Mouse (Mus musculus): ENCODE results near the gene Ltf. TPM values are rescaled to one million over a fixed set of nuclear protein-coding genes. Genes with fewer than 3 reads are reported as not detected.

Ltf gene
- polyA plus RNA-seq, 1 experiment from 2014 or later = not detected

DNA sequence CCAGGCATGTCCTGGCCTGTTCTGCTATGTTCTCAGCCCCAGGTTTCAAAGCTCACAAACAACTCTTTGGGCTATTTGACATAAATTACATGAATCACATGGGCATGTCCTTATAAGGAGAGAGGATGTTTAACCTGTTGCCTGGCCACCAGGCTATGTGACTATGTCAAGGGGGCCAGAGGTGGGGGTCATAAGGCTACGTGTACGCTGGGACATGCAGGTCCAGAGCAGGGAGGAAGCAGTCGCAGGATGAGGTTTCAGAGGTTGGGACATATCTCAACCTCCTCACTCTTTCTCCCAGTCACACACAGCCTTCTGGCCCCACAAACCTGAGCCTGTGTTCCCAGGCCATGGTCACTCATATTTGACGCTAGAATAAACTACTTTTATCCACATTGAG lies 48.0 kb downstream of the Ltf start:
- H3K9ac ChIP-seq = no peak overlapping the region
- H3K4me1 ChIP-seq = no peaks in the 10 kb centered on the region
- WGBS = 88% methylated on average over 4 of the region's 4 CpGs
- no peak overlapping the region for H3K4me2 ChIP-seq
- no peak overlapping the region for H3K4me3 ChIP-seq
- no peaks in the 10 kb centered on the region for H3K9me3 ChIP-seq (replicated peaks)
- no peak overlapping the region for H3K27ac ChIP-seq
- no peaks in the 10 kb centered on the region for H3K27me3 ChIP-seq
- no peak for ATAC-seq
- H3K36me3 ChIP-seq (ENCODE audit: poor library complexity, severe bottlenecking) = no peaks in the 10 kb centered on the region

DNA sequence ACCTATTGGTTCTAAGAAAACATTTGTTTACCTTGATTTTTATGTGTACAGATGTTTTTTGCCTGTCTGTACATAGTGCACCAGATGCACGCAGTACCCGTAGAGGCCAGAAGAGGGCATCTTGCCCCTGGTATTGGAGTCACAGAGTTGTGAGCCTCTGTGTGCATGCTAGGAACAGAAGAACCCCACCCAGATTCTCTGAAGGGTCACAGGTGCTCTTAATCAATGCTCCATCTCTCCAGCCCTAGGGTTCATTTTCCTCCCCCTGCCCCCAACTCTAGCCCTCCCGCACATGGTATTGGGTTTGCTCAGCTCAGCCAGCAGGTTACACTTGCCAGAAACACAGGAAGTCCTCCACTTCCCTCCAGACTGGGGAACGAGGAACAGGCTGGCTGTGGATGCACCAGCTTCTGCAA lies 51.5 kb downstream of the Ltf start:
- Histone ChIP-seq H3K9ac (no peak overlapping the region), H3K9me3 (replicated peaks) (peaks cover 9% of the 10 kb centered on the region), H3K36me3 (ENCODE audit: poor library complexity, severe bottlenecking) (no peaks in the 10 kb centered on the region), H3K27ac (no peak overlapping the region), H3K4me2 (no peak overlapping the region), H3K27me3 (no peaks in the 10 kb centered on the region), H3K4me3 (no peak overlapping the region), H3K4me1 (no peaks in the 10 kb centered on the region)
- no peak for ATAC-seq
- 49% methylated on average over 4 of the region's 4 CpGs for WGBS

DNA sequence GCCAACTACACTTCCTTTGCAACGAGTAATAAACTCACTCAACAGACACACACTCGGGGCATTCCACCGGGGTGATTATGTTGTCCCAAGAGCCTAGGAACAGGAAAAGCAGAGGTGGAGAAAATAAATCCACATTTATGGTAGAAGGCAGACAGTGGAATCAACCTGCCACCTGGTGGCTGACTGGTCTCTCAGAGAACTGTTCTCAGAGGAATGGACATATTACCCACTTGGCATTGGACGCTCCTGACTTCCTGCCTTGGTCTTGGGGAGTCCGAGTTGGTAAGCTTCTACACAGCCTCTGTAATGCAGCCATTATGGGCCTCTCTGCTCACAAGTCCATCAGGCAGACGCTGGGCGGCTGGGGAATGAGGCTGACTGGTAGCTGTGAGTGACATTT lies 53.1 kb downstream of the Ltf start:
- no peak overlapping the region for H3K27ac ChIP-seq
- H3K4me3 ChIP-seq = no peak overlapping the region
- no peak overlapping the region for H3K9ac ChIP-seq
- WGBS = 65% methylated on average over 7 of the region's 7 CpGs
- peaks cover 9% of the 10 kb centered on the region for H3K9me3 ChIP-seq (replicated peaks)
- no peaks in the 10 kb centered on the region for H3K4me1 ChIP-seq
- no peak for ATAC-seq
- no peaks in the 10 kb centered on the region for H3K27me3 ChIP-seq
- no peak overlapping the region for H3K4me2 ChIP-seq
- no peaks in the 10 kb centered on the region for H3K36me3 ChIP-seq (ENCODE audit: poor library complexity, severe bottlenecking)

DNA sequence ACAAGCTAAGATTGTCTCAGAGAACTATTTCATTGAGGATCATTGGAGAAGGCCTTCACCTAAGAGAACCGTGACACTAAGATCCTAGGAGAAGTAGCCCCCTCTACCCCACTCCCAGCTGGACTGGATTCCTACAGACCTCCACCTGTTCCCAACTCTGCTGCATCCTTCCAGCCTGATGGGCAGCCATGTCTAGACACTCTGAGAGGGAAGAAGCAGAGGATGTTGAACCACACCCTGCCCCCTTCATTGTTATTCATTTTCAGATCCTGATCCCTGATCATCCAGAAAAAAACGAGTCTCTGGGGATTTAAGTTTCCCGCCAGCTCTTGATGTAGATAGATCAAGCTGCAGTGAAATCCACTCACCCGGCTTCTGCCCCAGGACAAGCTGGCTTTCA lies 53.9 kb downstream of the Ltf start:
- no peak for ATAC-seq
- Histone ChIP-seq H3K27ac (no peak overlapping the region), H3K27me3 (no peaks in the 10 kb centered on the region), H3K4me2 (no peak overlapping the region), H3K4me3 (no peak overlapping the region), H3K4me1 (no peaks in the 10 kb centered on the region), H3K9ac (no peak overlapping the region), H3K36me3 (ENCODE audit: poor library complexity, severe bottlenecking) (no peaks in the 10 kb centered on the region), H3K9me3 (replicated peaks) (peaks cover 9% of the 10 kb centered on the region)
- WGBS = 79% methylated on average over 4 of the region's 4 CpGs

DNA sequence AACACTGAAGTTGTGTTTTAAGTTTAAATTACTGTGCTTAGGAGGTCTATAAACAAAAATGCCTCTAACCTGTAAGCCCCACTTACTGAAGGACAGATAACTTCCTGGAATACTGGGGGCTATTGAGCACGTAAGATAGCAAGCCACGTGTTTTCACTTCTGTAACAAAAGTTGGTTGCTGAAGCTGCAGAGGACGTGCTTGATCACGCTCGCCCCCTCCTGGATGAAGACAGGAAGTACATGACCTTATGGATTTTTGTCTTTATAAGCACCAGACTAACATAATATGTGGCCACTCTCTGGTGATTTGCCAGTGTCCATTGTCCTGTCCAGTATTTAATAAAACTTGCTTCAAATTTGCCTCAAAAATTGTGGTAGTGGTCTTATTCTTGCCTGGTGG lies 58.7 kb downstream of the Ltf start:
- no peak overlapping the region for H3K4me2 ChIP-seq
- no peak overlapping the region for H3K4me3 ChIP-seq
- whole genome bisulfite sequencing = 62% methylated on average over 5 of the region's 5 CpGs
- no peaks in the 10 kb centered on the region for H3K27me3 ChIP-seq
- H3K27ac ChIP-seq = no peak overlapping the region
- H3K36me3 ChIP-seq (ENCODE audit: poor library complexity, severe bottlenecking) = no peaks in the 10 kb centered on the region
- no peak for ATAC-seq
- no peak overlapping the region for H3K9ac ChIP-seq
- H3K9me3 ChIP-seq (replicated peaks) = peaks cover 9% of the 10 kb centered on the region
- H3K4me1 ChIP-seq = no peaks in the 10 kb centered on the region

DNA sequence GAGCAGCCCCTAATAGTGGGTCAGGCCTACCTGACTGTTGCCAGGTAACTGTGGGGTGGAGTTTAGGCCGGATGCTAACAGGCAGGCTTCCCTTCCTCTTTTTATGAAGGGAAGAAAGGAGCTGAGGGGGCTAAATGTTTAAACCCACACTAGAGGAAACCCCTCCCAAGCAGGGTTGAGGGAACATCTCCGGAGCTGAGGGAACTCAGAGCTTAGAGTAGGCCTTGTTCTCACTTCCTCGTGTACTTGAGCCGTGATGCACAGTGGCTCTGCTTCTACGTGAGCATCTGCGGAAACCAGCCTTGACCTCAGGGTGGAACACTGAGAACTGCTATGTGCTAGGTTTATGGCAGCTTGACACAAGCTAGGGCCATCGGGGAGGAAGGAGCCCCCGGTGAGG lies 61.7 kb downstream of the Ltf start:
- no peak for ATAC-seq
- Histone ChIP-seq H3K4me3 (no peak overlapping the region), H3K4me2 (no peak overlapping the region), H3K4me1 (no peaks in the 10 kb centered on the region), H3K27ac (no peak overlapping the region), H3K9ac (no peak overlapping the region), H3K9me3 (replicated peaks) (no peaks in the 10 kb centered on the region; the same call in 1 of the 2 replicates), H3K36me3 (ENCODE audit: poor library complexity, severe bottlenecking) (no peaks in the 10 kb centered on the region), H3K27me3 (no peaks in the 10 kb centered on the region)
- WGBS = 93% methylated on average over 8 of the region's 8 CpGs

DNA sequence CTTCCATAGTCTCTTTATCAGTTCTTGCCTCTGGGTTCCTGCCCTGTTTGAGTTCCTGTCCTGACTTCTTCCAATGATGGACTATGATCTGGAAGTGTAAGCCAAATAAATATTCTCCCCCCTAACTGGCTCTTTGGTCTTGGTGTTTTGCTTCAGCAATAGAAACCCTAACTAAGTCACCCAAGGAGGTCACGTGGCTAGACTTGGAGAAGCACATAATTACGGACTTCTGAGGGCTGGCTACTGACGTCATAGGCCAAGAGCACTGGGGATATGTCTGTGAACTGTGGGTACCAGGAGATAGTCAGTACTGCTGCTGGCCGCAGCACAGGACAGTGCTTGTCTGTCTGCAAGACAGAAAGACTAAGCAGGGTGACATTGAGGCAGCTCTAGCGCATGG lies 62.7 kb downstream of the Ltf start:
- 85% methylated on average over 5 of the region's 5 CpGs for WGBS
- H3K27me3 ChIP-seq = no peaks in the 10 kb centered on the region
- H3K36me3 ChIP-seq (ENCODE audit: poor library complexity, severe bottlenecking) = no peaks in the 10 kb centered on the region
- no peak overlapping the region for H3K27ac ChIP-seq
- no peaks in the 10 kb centered on the region for H3K4me1 ChIP-seq
- H3K4me3 ChIP-seq = no peak overlapping the region
- ATAC-seq = no peak
- no peaks in the 10 kb centered on the region; the same call in 1 of the 2 replicates for H3K9me3 ChIP-seq (replicated peaks)
- no peak overlapping the region for H3K9ac ChIP-seq
- no peak overlapping the region for H3K4me2 ChIP-seq

DNA sequence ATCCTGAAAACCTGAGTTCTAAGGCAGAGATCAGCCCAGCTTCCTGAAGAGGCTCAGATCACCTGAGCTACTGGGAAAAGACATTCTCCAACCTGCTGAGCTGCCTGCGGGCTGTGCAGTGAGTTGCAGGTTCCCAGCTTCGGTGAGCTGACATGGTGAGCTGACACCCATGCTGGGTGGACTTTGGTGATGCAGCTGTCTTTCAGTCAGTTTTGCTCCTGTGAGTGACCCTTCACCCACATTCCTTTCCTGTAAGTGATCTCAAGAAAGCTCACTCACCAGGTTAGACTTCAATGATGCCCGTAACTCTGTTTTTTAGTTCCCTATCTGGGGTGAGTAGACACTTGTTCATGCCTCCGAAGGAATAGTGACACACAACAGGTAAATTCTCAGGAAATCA lies 66.3 kb downstream of the Ltf start:
- no peak for ATAC-seq
- no peaks in the 10 kb centered on the region for H3K36me3 ChIP-seq (ENCODE audit: poor library complexity, severe bottlenecking)
- no peak overlapping the region for H3K9ac ChIP-seq
- 54% methylated on average over 4 of the region's 4 CpGs for WGBS
- no peak overlapping the region for H3K27ac ChIP-seq
- H3K9me3 ChIP-seq (replicated peaks) = no peaks in the 10 kb centered on the region
- no peak overlapping the region for H3K4me2 ChIP-seq
- peaks cover 4% of the 10 kb centered on the region; the same call in 1 of the 2 replicates for H3K4me1 ChIP-seq
- H3K4me3 ChIP-seq = no peak overlapping the region
- no peaks in the 10 kb centered on the region for H3K27me3 ChIP-seq

DNA sequence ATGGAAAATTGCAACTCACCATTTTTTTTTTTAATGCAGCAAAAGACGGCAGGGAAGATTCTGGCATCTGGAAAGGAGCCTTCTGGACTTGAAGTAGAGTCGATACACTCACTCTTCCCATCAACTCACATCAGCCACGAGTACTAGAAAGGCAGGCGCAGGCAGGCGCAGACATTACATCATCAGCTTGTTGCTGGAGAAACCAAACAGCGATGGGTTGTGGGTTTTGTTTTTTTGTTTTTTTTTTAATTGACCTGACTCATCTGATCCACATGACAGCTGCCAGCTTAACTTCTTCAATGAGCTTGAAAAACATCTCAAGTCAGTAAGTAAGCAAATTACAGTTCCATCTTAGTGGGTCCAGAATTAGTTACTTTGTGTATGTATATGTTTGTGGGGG lies 67.1 kb downstream of the Ltf start:
- Histone ChIP-seq H3K36me3 (ENCODE audit: poor library complexity, severe bottlenecking) (no peaks in the 10 kb centered on the region), H3K27me3 (no peaks in the 10 kb centered on the region), H3K4me3 (no peak overlapping the region), H3K27ac (no peak overlapping the region), H3K9ac (no peak overlapping the region), H3K4me2 (no peak overlapping the region), H3K4me1 (peaks cover 4% of the 10 kb centered on the region; the same call in 1 of the 2 replicates), H3K9me3 (replicated peaks) (no peaks in the 10 kb centered on the region)
- ATAC-seq = no peak
- WGBS = 52% methylated on average over 6 of the region's 6 CpGs

DNA sequence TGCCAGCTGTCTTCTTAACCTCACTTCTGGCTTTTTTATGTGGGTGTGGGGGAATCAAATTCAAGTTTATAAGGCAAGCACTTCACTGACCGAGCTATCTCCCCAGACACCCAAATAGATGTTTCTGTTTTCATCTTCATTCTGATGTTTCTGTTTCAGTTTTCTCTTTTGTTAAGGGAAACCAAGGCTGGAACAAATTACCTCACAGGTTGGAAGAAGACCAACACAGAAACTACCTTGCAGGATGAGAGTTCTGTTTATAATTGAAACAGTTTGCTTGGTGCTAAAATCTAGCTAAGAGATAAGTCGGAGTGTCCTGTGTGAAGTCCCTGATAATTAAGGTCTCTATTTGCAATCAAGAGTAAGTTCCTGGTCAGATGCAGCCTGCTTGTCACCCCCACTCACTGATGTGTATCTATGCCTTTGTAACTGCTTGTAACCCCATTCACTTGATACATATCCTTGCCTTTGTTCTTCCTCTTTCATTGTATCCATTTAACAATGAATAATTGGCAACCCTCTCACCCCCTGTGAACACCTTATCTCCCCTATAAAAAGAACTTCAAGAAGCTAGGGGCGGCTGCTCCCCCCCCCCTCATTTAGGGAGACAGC lies 68.0 kb downstream of the Ltf start:
- no peak for ATAC-seq
- H3K4me2 ChIP-seq = no peak overlapping the region
- no peak overlapping the region for H3K27ac ChIP-seq
- WGBS = 27% methylated on average over 3 of the region's 3 CpGs
- H3K27me3 ChIP-seq = no peaks in the 10 kb centered on the region
- no peaks in the 10 kb centered on the region for H3K9me3 ChIP-seq (replicated peaks)
- H3K4me3 ChIP-seq = no peak overlapping the region
- peaks cover 4% of the 10 kb centered on the region; the same call in 1 of the 2 replicates for H3K4me1 ChIP-seq
- H3K9ac ChIP-seq = no peak overlapping the region
- H3K36me3 ChIP-seq (ENCODE audit: poor library complexity, severe bottlenecking) = no peaks in the 10 kb centered on the region

DNA sequence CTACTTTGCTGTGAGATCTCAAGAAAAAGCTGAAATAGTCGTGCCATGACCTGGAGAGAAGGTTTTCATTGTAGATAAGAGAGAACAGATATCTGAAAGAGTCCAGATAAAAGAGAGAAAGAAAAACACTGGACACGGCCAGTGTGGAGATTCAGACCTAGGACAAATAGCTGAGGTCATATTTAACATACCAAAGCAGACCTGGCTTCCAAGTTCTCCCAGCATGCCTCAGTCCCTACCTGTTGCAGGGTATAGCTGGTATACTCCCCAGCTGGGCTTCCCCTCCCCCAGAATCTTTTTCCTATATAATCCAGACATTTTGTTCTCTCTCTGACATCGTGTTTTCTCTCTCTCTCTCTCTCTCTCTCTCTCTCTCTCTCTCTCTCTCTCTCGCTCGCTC lies 68.9 kb downstream of the Ltf start:
- peaks cover 4% of the 10 kb centered on the region; the same call in 1 of the 2 replicates for H3K4me1 ChIP-seq
- H3K27me3 ChIP-seq = no peaks in the 10 kb centered on the region
- no peak overlapping the region for H3K4me2 ChIP-seq
- H3K9me3 ChIP-seq (replicated peaks) = no peaks in the 10 kb centered on the region
- no peaks in the 10 kb centered on the region for H3K36me3 ChIP-seq (ENCODE audit: poor library complexity, severe bottlenecking)
- H3K9ac ChIP-seq = no peak overlapping the region
- H3K4me3 ChIP-seq = no peak overlapping the region
- 8% methylated on average over 5 of the region's 5 CpGs for WGBS
- ATAC-seq = no peak
- no peak overlapping the region for H3K27ac ChIP-seq

DNA sequence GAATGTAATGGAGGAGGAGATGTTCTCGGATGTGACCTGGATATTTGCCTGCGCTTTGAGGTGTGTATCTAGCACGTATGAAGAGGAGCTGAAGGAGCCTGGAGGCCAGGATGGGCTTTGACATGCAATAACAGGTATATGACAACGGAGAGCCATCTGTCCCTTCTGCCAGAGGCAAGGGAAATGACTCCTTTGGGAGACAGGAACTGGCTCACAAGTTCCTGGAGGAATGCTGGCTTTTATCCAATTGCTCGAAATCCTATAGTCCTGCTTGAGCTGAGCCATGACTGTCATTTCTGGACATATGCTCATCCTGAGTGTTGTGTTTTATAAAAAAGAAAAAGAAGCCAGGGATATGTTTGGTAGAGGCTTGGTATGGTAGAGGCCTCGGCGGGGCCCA lies 69.8 kb downstream of the Ltf start:
- no peaks in the 10 kb centered on the region for H3K9me3 ChIP-seq (replicated peaks)
- 34% methylated on average over 7 of the region's 7 CpGs for WGBS
- peaks cover 4% of the 10 kb centered on the region; the same call in 1 of the 2 replicates for H3K4me1 ChIP-seq
- H3K4me3 ChIP-seq = no peak overlapping the region
- H3K4me2 ChIP-seq = no peak overlapping the region
- ATAC-seq = no peak
- H3K27ac ChIP-seq = no peak overlapping the region
- no peak overlapping the region for H3K9ac ChIP-seq
- no peaks in the 10 kb centered on the region for H3K36me3 ChIP-seq (ENCODE audit: poor library complexity, severe bottlenecking)
- H3K27me3 ChIP-seq = no peaks in the 10 kb centered on the region

Data from forebrain, embryonic 13.5 days (tissue).